Mouse (Mus musculus): ENCODE results near the gene Rnf152. TPM values are rescaled to one million over a fixed set of nuclear protein-coding genes. Genes with fewer than 3 reads are reported as not detected.

The Rnf152 gene
- polyA plus RNA-seq, 1 experiment: 6.2 TPM

GRCm38 (mm10) chr1:105284116-105284515 is 72.4 kb downstream of the Rnf152 start:
- TF ChIP-seq CTCF (conservative IDR thresholded peaks at IDR 0.05; ENCODE audit: insufficient read depth, insufficient read length, low read depth, low read length) (no peak), POLR2A (IDR thresholded peaks at IDR 0.05; ENCODE audit: low read depth, low read length) (no peak)
- 73% methylated on average over 8 of the region's 8 CpGs for WGBS
- no peaks in the 10 kb centered on the region for H3K36me3 ChIP-seq (ENCODE audit: control insufficient read depth, insufficient read depth, low read length)

GRCm38 (mm10) chr1:105281277-105281676 is 75.2 kb downstream of the Rnf152 start:
- Histone ChIP-seq H3K4me1 (ENCODE audit: control insufficient read depth, insufficient read depth, low read length) (no peaks in the 10 kb centered on the region), H3K36me3 (ENCODE audit: control insufficient read depth, insufficient read depth, low read length) (no peaks in the 10 kb centered on the region), H3K4me3 (ENCODE audit: insufficient read depth, low read depth, low read length) (no peak overlapping the region), H3K27me3 (replicated peaks; ENCODE audit: control insufficient read depth, insufficient read depth, low read length) (no peaks in the 10 kb centered on the region), H3K27ac (ENCODE audit: insufficient read depth, low read depth, low read length) (no peak overlapping the region)
- WGBS: 38% methylated on average over 3 of the region's 3 CpGs
- TF ChIP-seq POLR2A (IDR thresholded peaks at IDR 0.05; ENCODE audit: low read depth, low read length) (no peak), CTCF (conservative IDR thresholded peaks at IDR 0.05; ENCODE audit: insufficient read depth, insufficient read length, low read depth, low read length) (no peak)
- no peak for DNase-seq

More at GRCm38 (mm10) chr1:105284116-105284515, 72.4 kb downstream of the Rnf152 start:
- Histone ChIP-seq H3K27ac (ENCODE audit: insufficient read depth, low read depth, low read length) (no peak overlapping the region), H3K27me3 (replicated peaks; ENCODE audit: control insufficient read depth, insufficient read depth, low read length) (no peaks in the 10 kb centered on the region), H3K4me3 (ENCODE audit: insufficient read depth, low read depth, low read length) (no peak overlapping the region), H3K4me1 (ENCODE audit: control insufficient read depth, insufficient read depth, low read length) (no peaks in the 10 kb centered on the region)
- DNase-seq: no peak

- no peaks in the 10 kb centered on the region for H3K36me3 ChIP-seq (ENCODE audit: control insufficient read depth, insufficient read depth, low read length)
- 64% methylated on average over 2 of the region's 2 CpGs for WGBS
- TF ChIP-seq CTCF (conservative IDR thresholded peaks at IDR 0.05; ENCODE audit: insufficient read depth, insufficient read length, low read depth, low read length) (no peak), POLR2A (IDR thresholded peaks at IDR 0.05; ENCODE audit: low read depth, low read length) (no peak)
- H3K27ac ChIP-seq (ENCODE audit: insufficient read depth, low read depth, low read length): no peak overlapping the region
- no peak overlapping the region for H3K4me3 ChIP-seq (ENCODE audit: insufficient read depth, low read depth, low read length)
- H3K27me3 ChIP-seq (replicated peaks; ENCODE audit: control insufficient read depth, insufficient read depth, low read length): no peaks in the 10 kb centered on the region
- DNase-seq: no peak
- no peaks in the 10 kb centered on the region for H3K4me1 ChIP-seq (ENCODE audit: control insufficient read depth, insufficient read depth, low read length)
Measured at GRCm38 (mm10) chr1:105280160-105280559, 76.3 kb downstream of the Rnf152 start.

- Histone ChIP-seq H3K27ac (ENCODE audit: insufficient read depth, low read depth, low read length) (no peak overlapping the region), H3K4me3 (ENCODE audit: insufficient read depth, low read depth, low read length) (no peak overlapping the region), H3K4me1 (ENCODE audit: control insufficient read depth, insufficient read depth, low read length) (no peaks in the 10 kb centered on the region), H3K36me3 (ENCODE audit: control insufficient read depth, insufficient read depth, low read length) (no peaks in the 10 kb centered on the region), H3K27me3 (replicated peaks; ENCODE audit: control insufficient read depth, insufficient read depth, low read length) (no peaks in the 10 kb centered on the region)
- DNase-seq: no peak
- TF ChIP-seq CTCF (conservative IDR thresholded peaks at IDR 0.05; ENCODE audit: insufficient read depth, insufficient read length, low read depth, low read length) (no peak), POLR2A (IDR thresholded peaks at IDR 0.05; ENCODE audit: low read depth, low read length) (no peak)
- WGBS: 79% methylated on average over 3 of the region's 3 CpGs
Measured at GRCm38 (mm10) chr1:105274500-105275194, 81.9 kb downstream of the Rnf152 start.

- no peak for DNase-seq
- TF ChIP-seq CTCF (conservative IDR thresholded peaks at IDR 0.05; ENCODE audit: insufficient read depth, insufficient read length, low read depth, low read length): no peak
- no peak for TF ChIP-seq POLR2A (IDR thresholded peaks at IDR 0.05; ENCODE audit: low read depth, low read length)
- Histone ChIP-seq H3K36me3 (ENCODE audit: control insufficient read depth, insufficient read depth, low read length) (no peaks in the 10 kb centered on the region), H3K4me3 (ENCODE audit: insufficient read depth, low read depth, low read length) (no peak overlapping the region), H3K27me3 (replicated peaks; ENCODE audit: control insufficient read depth, insufficient read depth, low read length) (no peaks in the 10 kb centered on the region), H3K27ac (ENCODE audit: insufficient read depth, low read depth, low read length) (no peak overlapping the region), H3K4me1 (ENCODE audit: control insufficient read depth, insufficient read depth, low read length) (no peaks in the 10 kb centered on the region)
- 91% methylated on average over 10 of the region's 10 CpGs for WGBS
Measured at GRCm38 (mm10) chr1:105271104-105271503, 85.4 kb downstream of the Rnf152 start.

GRCm38 (mm10) chr1:105263283-105264033 is 93.1 kb downstream of the Rnf152 start:
- DNase-seq: no peak
- Histone ChIP-seq H3K27me3 (replicated peaks; ENCODE audit: control insufficient read depth, insufficient read depth, low read length) (no peaks in the 10 kb centered on the region), H3K4me3 (ENCODE audit: insufficient read depth, low read depth, low read length) (no peak overlapping the region)

GRCm38 (mm10) chr1:105260200-105260599 is 96.3 kb downstream of the Rnf152 start:
- no peaks in the 10 kb centered on the region for H3K36me3 ChIP-seq (ENCODE audit: control insufficient read depth, insufficient read depth, low read length)
- no peak for TF ChIP-seq POLR2A (IDR thresholded peaks at IDR 0.05; ENCODE audit: low read depth, low read length)
- TF ChIP-seq CTCF (conservative IDR thresholded peaks at IDR 0.05; ENCODE audit: insufficient read depth, insufficient read length, low read depth, low read length): no peak
- DNase-seq: no peak
- no peaks in the 10 kb centered on the region for H3K4me1 ChIP-seq (ENCODE audit: control insufficient read depth, insufficient read depth, low read length)
- WGBS: 90% methylated on average over 5 of the region's 5 CpGs
- no peak overlapping the region for H3K4me3 ChIP-seq (ENCODE audit: insufficient read depth, low read depth, low read length)
- no peak overlapping the region for H3K27ac ChIP-seq (ENCODE audit: insufficient read depth, low read depth, low read length)
- H3K27me3 ChIP-seq (replicated peaks; ENCODE audit: control insufficient read depth, insufficient read depth, low read length): no peaks in the 10 kb centered on the region

More at GRCm38 (mm10) chr1:105263283-105264033, 93.1 kb downstream of the Rnf152 start:
- Histone ChIP-seq H3K4me1 (ENCODE audit: control insufficient read depth, insufficient read depth, low read length) (no peaks in the 10 kb centered on the region), H3K36me3 (ENCODE audit: control insufficient read depth, insufficient read depth, low read length) (no peaks in the 10 kb centered on the region), H3K27ac (ENCODE audit: insufficient read depth, low read depth, low read length) (no peak overlapping the region)
- no peak for TF ChIP-seq CTCF (conservative IDR thresholded peaks at IDR 0.05; ENCODE audit: insufficient read depth, insufficient read length, low read depth, low read length)
- no peak for TF ChIP-seq POLR2A (IDR thresholded peaks at IDR 0.05; ENCODE audit: low read depth, low read length)
- 63% methylated on average over 3 of the region's 3 CpGs for WGBS

Data from kidney, adult 2 months (tissue).